Mouse (Mus musculus): Measurements from ENCODE around the gene Snx18. TPM values are rescaled to one million over a fixed set of nuclear protein-coding genes. Genes with fewer than 3 reads are reported as not detected.

The Snx18 gene
- total RNA-seq, 1 experiment: 47.5 TPM

GRCm38 (mm10) chr13:113640944-113641597 lies 22.7 kb upstream of the Snx18 start:
- H3K9me3 ChIP-seq (ENCODE audit: control insufficient read depth, insufficient read depth, low read depth, low read length): no peaks in the 10 kb centered on the region
- H3K4me1 ChIP-seq (ENCODE audit: control insufficient read depth in 2 of 2, insufficient read depth in 2 of 2, low read length in 2 of 2, poor library complexity in 1 of 2): peaks cover 0 to 2% of the 10 kb centered on the region in 2 experiments; a peak in 1 of 4 replicates
- no peak for DNase-seq (ENCODE audit: low read depth, low spot score)
- in situ Hi-C loops (cut with MboI; ENCODE audit: low sequenced_read_pairs in 2 of 2, unreplicated experiment in 2 of 2): loop anchor here (25.0 kb wide), 1 partner anchor 304 kb away; no protein-coding TSS in a partner anchor
- no peaks in the 10 kb centered on the region for H3K36me3 ChIP-seq (ENCODE audit: control insufficient read depth, insufficient read depth, low read length, poor library complexity, severe bottlenecking)
- TF ChIP-seq HCFC1 (IDR thresholded peaks at IDR 0.05; ENCODE audit: borderline replicate concordance, insufficient read depth, low read length): no peak
- no peak; the same call in 1 of the 2 replicates for TF ChIP-seq ZC3H11A (IDR thresholded peaks at IDR 0.05; ENCODE audit: borderline replicate concordance, low read depth, low read length)
- TF ChIP-seq ZNF384 (IDR thresholded peaks at IDR 0.05; ENCODE audit: low read depth, low read length): no peak
- no peak for TF ChIP-seq MAFK (IDR thresholded peaks at IDR 0.05; ENCODE audit: insufficient read depth, low read depth, low read length)
- TF ChIP-seq CHD2 (IDR thresholded peaks at IDR 0.05; ENCODE audit: low read depth, low read length): no peak
- no peak overlapping the region for H3K4me3 ChIP-seq (ENCODE audit: insufficient read depth in 1 of 2, low read depth in 1 of 2, low read length in 2 of 2, poor library complexity in 1 of 2, severe bottlenecking in 1 of 2)
- no peak overlapping the region for H3K27ac ChIP-seq (ENCODE audit: insufficient read depth, low read depth, low read length, poor library complexity, severe bottlenecking)
- no peak overlapping the region for H3K9ac ChIP-seq (ENCODE audit: insufficient read depth, low read depth, low read length, poor library complexity, severe bottlenecking)

- no peak overlapping the region for H3K9ac ChIP-seq (ENCODE audit: insufficient read depth, low read depth, low read length, poor library complexity, severe bottlenecking)
- H3K4me1 ChIP-seq (ENCODE audit: control insufficient read depth in 2 of 2, insufficient read depth in 2 of 2, low read length in 2 of 2, poor library complexity in 1 of 2): peaks cover 0 to 5% of the 10 kb centered on the region in 2 experiments; a peak in 1 of 4 replicates
- no peak overlapping the region for H3K4me3 ChIP-seq (ENCODE audit: insufficient read depth in 1 of 2, low read depth in 1 of 2, low read length in 2 of 2, poor library complexity in 1 of 2, severe bottlenecking in 1 of 2)
- no peak for DNase-seq (ENCODE audit: low read depth, low spot score)
- in situ Hi-C loops (cut with MboI; ENCODE audit: low sequenced_read_pairs in 2 of 2, unreplicated experiment in 2 of 2): loop anchor here (25.0 kb wide), 1 partner anchor 302 kb away; no protein-coding TSS in a partner anchor
- H3K9me3 ChIP-seq (ENCODE audit: control insufficient read depth, insufficient read depth, low read depth, low read length): no peaks in the 10 kb centered on the region
- no peaks in the 10 kb centered on the region for H3K36me3 ChIP-seq (ENCODE audit: control insufficient read depth, insufficient read depth, low read length, poor library complexity, severe bottlenecking)
- H3K27ac ChIP-seq (ENCODE audit: insufficient read depth, low read depth, low read length, poor library complexity, severe bottlenecking): no peak overlapping the region
- TF ChIP-seq ZNF384 (IDR thresholded peaks at IDR 0.05; ENCODE audit: low read depth, low read length) (no peak), HCFC1 (IDR thresholded peaks at IDR 0.05; ENCODE audit: borderline replicate concordance, insufficient read depth, low read length) (no peak), CHD2 (IDR thresholded peaks at IDR 0.05; ENCODE audit: low read depth, low read length) (no peak), MAFK (IDR thresholded peaks at IDR 0.05; ENCODE audit: insufficient read depth, low read depth, low read length) (no peak), ZC3H11A (IDR thresholded peaks at IDR 0.05; ENCODE audit: borderline replicate concordance, low read depth, low read length) (no peak; the same call in 1 of the 2 replicates)
Measured at GRCm38 (mm10) chr13:113638914-113639313, 20.6 kb upstream of the Snx18 start.

GRCm38 (mm10) chr13:113635799-113636222 lies 17.4 kb upstream of the Snx18 start:
- Histone ChIP-seq H3K9ac (ENCODE audit: insufficient read depth, low read depth, low read length, poor library complexity, severe bottlenecking) (no peak overlapping the region), H3K36me3 (ENCODE audit: control insufficient read depth, insufficient read depth, low read length, poor library complexity, severe bottlenecking) (no peaks in the 10 kb centered on the region), H3K27ac (ENCODE audit: insufficient read depth, low read depth, low read length, poor library complexity, severe bottlenecking) (no peak overlapping the region), H3K4me1 (ENCODE audit: control insufficient read depth in 2 of 2, insufficient read depth in 2 of 2, low read length in 2 of 2, poor library complexity in 1 of 2) (peaks cover 0 to 8% of the 10 kb centered on the region in 2 experiments; a peak in 2 of 4 replicates), H3K9me3 (ENCODE audit: control insufficient read depth, insufficient read depth, low read depth, low read length) (no peaks in the 10 kb centered on the region), H3K4me3 (ENCODE audit: insufficient read depth in 1 of 2, low read depth in 1 of 2, low read length in 2 of 2, poor library complexity in 1 of 2, severe bottlenecking in 1 of 2) (no peak overlapping the region)
- in situ Hi-C loops (cut with MboI; ENCODE audit: low sequenced_read_pairs in 2 of 2, unreplicated experiment in 2 of 2): loop anchor here (25.0 kb wide), 1 partner anchor 299 kb away; no protein-coding TSS in a partner anchor
- TF ChIP-seq ZNF384 (IDR thresholded peaks at IDR 0.05; ENCODE audit: low read depth, low read length): no peak
- TF ChIP-seq MAFK (IDR thresholded peaks at IDR 0.05; ENCODE audit: insufficient read depth, low read depth, low read length): no peak
- TF ChIP-seq HCFC1 (IDR thresholded peaks at IDR 0.05; ENCODE audit: borderline replicate concordance, insufficient read depth, low read length): no peak
- DNase-seq (ENCODE audit: low read depth, low spot score): no peak

GRCm38 (mm10) chr13:113634732-113635481 lies 16.5 kb upstream of the Snx18 start:
- Histone ChIP-seq H3K9ac (ENCODE audit: insufficient read depth, low read depth, low read length, poor library complexity, severe bottlenecking) (no peak overlapping the region), H3K36me3 (ENCODE audit: control insufficient read depth, insufficient read depth, low read length, poor library complexity, severe bottlenecking) (no peaks in the 10 kb centered on the region), H3K27ac (ENCODE audit: insufficient read depth, low read depth, low read length, poor library complexity, severe bottlenecking) (no peak overlapping the region), H3K4me1 (ENCODE audit: control insufficient read depth in 2 of 2, insufficient read depth in 2 of 2, low read length in 2 of 2, poor library complexity in 1 of 2) (peaks cover 0 to 8% of the 10 kb centered on the region in 2 experiments; a peak in 2 of 4 replicates), H3K4me3 (ENCODE audit: insufficient read depth in 1 of 2, low read depth in 1 of 2, low read length in 2 of 2, poor library complexity in 1 of 2, severe bottlenecking in 1 of 2) (no peak overlapping the region), H3K9me3 (ENCODE audit: control insufficient read depth, insufficient read depth, low read depth, low read length) (no peaks in the 10 kb centered on the region)
- no peak for DNase-seq (ENCODE audit: low read depth, low spot score)
- in situ Hi-C loops (cut with MboI; ENCODE audit: low sequenced_read_pairs in 2 of 2, unreplicated experiment in 2 of 2): loop anchor here (25.0 kb wide), 1 partner anchor 298 kb away; no protein-coding TSS in a partner anchor
- TF ChIP-seq MAFK (IDR thresholded peaks at IDR 0.05; ENCODE audit: insufficient read depth, low read depth, low read length): no peak
- no peak for TF ChIP-seq ZNF384 (IDR thresholded peaks at IDR 0.05; ENCODE audit: low read depth, low read length)
- TF ChIP-seq HCFC1 (IDR thresholded peaks at IDR 0.05; ENCODE audit: borderline replicate concordance, insufficient read depth, low read length): no peak
- TF ChIP-seq CHD2 (IDR thresholded peaks at IDR 0.05; ENCODE audit: low read depth, low read length): no peak
- no peak for TF ChIP-seq ZC3H11A (IDR thresholded peaks at IDR 0.05; ENCODE audit: borderline replicate concordance, low read depth, low read length)

All from ES-E14 (cell line).